Mouse (Mus musculus): ENCODE measurements around the gene Clps.

DNA sequence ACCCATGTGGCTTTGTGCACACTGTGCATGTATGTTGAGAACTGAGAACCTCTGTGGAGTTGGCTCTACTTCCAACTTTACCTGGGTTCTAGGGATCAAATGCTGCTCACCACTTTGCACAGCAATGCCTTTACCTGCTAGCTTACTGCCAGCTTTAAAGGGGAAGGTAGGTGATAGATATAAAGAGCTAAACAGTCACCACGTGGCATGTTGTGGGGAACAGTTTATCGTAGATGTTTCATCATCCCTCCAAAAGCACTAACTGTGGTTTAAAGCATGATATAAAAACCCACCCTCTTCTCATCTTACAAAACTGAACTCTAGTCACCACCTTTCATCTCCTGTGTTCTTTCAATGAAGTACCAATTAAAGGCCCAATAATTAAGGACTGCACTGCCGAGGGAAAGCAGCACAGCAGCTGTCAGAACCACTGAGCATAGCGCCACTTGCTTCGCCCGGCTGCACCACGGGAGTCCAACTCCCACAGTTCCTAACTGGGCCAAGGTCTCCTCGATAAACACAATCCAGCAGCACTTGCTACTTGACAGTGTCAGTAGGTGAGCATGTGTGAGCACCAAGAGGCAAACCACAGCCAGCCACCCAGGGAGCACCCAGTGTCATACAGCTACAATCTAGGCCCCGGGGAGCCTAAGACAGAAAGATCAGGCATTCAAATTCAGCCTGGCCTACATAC is 41.1 kb upstream of the Clps start:
- TF ChIP-seq CTCF (IDR thresholded peaks at IDR 0.05; ENCODE audit: low read depth, low read length) (no peak), GATA1 (IDR thresholded peaks at IDR 0.05; ENCODE audit: borderline replicate concordance, low read length) (no peak)
